Mouse (Mus musculus) embryo, embryonic 10 days (tissue): Measurements from ENCODE around the gene Gfer.
"Not testable (repeated sequence)": the region's sequence is repeated elsewhere in the genome, so short reads cannot be mapped to it uniquely, and the experiment has no call there.

ENCODE experiments used
- DNase-seq: peaks from one replicate; pipeline ENCODE4 v3.0.0-alpha.2; 2015; ENCODE audit warnings: low spot score

The Gfer gene

DNA sequence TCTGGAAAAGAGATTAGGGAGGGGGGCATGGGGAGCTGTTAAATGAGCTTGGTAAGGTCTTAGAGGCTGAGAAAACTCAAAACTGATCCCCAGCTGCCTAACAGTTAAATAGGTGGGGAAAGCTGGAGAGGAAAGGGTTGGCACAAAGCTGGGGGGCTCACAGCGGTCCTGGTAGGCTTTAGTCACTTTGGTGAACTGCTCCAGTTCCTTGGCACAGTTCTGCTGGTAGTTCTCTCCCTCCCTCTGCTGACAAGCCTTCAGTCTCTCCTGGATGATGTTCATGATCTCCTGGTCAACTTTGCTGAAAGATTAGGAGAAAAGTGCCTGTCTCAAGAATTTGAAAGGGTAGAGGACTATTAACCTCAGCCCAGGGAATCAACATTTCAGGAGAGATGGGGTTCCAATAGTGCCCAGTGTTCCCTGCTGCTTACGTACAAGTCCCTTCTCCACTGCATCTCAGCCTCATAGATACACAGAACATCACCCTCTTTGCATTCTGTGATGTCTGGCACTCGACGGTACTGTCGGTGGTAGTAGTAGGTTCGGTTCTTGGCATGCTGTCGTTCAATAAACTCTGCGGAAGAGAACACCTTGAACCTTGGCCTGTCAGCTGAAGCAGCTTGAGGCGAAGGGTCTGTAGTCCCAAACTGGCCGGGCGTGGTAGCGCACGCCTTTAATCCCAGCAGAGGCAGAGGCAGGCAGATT is 26.4 kb upstream of the Gfer start:
- peak; percentile 53 for DNase-seq

DNA sequence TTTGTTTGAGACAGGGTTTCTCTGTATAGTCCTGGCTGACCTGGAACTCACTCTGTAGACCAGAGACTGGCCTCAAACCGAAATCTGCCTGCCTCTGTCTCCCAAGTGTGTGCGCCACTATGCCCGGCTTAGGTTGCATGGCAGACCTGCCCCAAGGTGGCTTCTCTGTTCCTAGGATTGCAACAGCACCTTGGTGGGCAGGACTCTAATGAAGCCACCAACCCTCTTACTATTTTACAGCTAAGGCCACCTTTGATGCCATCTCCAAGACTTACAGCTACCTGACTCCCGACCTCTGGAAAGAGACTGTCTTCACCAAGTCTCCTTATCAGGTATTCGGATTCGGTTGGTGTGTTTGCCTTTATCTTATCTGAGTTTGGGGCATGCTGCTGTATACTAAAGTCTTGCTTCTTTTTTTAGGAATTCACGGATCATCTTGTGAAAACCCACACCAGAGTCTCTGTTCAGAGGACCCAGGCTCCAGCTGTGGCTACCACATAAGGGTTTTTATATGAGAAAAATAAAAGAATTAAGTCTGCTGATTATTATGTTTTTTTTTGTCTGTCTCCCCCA is 25.5 kb upstream of the Gfer start:
- DNase-seq: not testable (repeated sequence)

DNA sequence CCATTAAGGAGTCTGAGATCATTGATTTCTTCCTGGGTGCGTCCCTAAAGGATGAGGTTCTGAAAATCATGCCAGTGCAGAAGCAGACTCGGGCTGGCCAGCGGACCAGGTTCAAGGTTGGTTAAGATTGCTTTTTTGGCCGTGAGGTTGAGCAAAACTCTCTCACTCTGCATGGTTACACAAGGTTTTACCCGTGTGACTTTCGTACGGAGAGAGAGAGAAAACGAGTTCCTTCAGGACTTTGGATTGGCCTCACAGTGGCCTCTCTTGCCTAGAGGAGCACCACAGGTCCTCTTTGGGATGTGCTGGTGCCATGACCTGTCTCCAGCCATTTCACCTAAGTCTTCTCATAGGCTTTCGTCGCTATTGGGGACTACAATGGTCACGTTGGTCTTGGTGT is 24.7 kb upstream of the Gfer start:
- not testable (repeated sequence) for DNase-seq

DNA sequence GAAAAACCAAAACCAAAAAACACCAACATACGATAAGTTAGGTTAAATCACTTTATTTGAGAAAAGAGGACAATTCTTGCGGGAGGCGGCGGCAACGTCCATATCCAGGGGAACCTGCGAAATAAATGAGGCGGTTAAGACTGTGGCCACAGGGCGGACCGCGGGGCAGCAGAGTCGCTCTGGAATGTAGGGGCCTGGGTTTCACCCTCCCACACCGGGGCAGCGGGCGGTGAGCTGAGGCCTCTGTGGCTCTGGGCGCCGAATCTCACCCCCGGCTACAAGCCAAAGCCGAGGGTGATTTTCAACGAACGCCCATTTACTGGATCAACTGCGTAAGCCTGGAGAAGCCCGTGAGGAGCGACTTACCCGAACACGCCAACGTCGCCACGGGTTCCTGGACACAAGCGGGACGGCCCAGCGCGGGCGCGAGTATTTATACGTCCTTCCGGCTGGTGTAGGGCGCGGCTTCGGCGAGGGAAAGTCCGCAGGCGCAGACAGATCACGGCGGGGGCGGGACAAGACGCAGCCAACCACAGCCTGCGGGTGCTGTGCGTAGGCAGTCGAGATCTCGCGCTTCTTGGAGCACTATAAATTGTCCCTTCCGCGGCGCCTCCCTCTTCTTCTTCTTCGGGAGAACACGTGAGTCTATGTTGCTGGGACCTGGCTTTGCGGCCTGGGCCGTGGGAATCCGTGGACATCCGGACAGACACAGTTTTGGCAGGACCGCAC is 23.7 kb upstream of the Gfer start:
- DNase-seq: peak; percentile 97

DNA sequence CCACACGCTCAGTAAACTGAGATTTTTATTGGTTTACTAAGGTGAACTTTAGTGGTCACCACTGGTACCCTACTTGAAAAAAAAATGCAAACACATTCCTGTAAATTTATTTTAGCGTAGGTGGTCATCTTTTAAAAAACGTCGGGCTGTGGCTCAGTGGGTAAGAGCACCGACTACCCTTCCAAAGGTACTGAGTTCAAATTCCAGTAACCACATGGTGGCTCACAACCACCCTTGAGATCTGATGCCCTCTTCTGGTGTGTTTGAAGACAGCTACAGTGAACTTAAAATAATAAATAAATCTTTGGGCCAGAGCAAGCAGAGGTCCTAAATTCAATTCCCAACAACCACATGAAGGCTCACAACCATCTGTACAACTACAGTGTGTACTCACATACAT is 23.0 kb upstream of the Gfer start:
- not testable (repeated sequence) for DNase-seq

DNA sequence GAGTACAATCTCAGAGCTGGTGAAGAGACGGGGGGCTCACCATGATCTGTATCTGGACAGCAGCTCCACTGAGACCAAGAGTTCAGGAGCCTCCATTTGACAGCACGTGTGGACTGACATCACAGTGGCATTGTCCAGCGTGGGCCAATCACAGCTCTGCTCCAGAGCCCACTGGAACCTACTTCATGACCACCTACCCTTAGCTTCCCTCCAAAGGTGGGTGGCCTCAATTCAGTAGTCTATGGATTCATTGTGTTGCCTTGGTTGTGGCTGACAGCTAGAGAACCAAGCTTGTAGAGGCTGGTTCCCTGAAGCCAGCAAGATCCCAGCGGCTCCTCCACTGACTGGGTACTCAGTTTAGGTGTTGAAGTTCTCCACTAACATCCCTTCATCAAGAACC is 22.0 kb upstream of the Gfer start, which contains the start of the genes Rnf151 and Rps2:
Gene Rnf151 (minus strand): TSS at position 121 of the 400 bp plus-strand sequence.
Gene Rps2 (plus strand): TSS at position 174 of the 400 bp plus-strand sequence.
- no peak for DNase-seq

DNA sequence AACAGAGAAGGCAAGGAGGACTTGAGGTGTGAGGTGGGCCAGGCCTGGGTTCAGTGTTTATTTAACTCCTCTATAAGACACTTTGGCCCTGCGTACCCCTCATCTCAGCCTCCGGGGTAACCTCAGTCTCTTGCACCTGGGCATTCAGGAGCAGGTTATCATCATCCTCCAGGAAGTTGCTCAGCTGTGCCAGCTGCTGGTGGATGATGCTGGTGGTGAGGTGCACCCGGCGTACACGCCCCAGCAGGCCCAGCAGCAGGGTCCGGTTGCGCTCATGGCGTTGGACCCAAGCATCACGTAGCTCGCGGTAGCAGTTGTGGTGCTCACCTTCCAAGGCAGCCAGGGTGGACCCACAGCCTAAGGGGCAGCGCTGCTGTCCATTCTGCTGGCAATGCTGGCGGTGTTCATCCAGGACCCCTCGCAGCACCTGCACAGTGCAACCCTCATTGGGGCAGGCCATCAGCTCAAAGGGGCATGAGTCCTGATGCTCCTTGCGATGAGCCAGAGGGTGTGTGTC is 20.3 kb upstream of the Gfer start:
- no peak for DNase-seq

DNA sequence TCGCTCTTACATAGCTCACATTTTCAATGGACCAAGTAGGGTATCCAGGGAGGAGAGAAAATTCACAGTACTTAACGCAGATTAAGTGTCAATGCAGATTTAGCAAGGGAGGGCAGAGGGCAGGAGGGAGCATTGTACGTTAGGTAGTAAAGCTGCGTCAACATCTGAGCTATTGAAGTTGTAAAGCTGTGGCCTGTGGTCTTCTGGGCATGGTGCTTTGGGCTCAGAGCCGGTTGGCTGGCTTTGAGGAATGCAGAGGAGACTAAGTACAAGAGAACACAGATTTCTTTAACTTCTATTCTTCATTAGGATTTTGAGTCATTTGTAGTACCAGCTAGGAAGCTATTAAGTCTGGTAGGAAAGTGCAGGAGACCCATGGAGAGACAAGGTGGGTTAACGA is 19.6 kb upstream of the Gfer start:
- no peak for DNase-seq

DNA sequence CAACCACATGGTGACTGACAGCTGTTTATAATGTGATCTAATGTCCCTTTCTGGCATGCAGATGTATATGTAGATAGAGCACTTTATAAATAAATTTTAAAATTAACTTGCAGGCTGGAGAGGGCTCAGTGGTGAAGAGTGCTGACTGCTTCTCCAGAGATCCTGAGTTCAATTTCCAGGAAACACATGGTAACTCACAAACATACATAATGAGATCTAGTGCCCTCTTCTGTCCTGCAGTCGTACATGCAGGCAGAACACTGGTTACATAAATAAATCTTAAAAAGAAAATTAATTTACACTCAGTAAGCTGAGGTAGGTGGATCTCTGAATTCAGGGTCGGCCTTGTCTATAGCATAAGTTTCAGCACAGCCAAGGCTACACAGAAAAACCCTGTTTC is 12.7 kb upstream of the Gfer start:
- DNase-seq: peak; percentile 78

DNA sequence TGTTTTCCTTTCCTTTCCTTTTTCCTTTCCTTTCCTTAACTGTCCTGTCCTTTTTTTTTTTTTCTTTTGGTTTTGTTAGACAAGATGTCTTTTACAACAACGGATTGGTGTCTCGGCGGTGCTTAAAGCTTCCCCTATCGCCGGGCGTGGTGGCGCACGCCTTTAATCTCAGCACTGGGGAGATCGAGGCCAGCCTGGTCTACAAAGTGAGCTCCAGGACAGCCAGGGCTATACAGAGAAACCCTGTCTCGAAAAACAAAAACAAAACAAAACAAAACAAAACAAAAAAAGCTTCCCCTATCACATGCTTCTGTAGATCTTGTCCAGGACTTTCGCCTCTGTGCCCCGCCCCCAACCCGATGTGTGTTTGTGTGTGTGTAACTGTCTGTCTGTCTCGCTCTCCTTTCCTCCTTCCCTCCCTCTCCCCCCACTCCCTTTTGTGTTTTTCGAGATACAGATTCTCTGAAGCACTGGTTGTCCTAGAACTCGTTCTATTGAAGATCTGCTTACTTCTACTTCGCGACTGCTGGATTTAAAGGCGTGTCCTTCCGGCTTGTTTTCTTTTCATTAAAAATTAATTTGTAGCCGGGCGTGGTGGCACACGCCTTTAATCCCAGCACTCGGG is 12.0 kb upstream of the Gfer start:
- DNase-seq: no peak

DNA sequence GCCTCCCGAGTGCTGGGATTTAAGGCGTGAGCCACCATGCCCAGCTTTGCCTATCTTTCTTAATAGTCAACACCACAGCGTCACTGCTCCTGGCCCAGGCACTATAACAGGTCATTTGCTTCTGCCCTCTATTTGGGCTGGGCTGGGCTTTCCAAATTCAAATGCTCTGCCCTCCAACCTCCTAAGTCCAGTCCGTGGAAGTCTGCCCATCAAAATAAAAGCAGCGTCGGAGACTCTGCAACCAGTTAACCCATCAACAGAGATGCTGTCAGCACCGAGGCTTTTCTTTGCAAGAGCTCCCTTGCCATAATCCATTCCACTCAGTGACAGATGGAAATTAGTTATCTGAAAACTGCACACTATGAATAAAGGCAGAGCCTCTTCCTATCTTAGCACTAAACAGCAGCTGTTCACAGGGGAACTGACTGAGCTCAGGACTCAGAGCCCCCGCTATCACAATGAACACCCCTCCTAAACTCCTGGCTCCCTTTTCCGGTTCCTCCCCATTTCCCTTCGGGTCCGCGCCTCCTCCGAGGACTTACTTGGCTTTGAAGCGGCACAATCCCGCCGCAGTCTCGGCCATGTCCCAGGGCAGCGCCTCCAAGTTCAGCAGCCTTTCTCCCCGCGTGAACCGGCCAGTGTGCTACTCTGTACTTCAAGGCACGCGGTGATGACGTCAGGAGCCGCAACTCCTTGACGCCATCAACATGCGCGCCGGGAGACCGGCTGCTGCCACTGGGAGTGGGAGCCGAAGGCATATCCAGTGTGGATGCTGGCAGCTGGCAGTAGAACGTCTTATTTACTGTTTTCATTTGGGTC is 11.2 kb upstream of the Gfer start, which contains the start of gene Tbl3:
Gene Tbl3 (minus strand): TSS at position 679 of the 819 bp plus-strand sequence.
- peak; percentile 99 for DNase-seq

DNA sequence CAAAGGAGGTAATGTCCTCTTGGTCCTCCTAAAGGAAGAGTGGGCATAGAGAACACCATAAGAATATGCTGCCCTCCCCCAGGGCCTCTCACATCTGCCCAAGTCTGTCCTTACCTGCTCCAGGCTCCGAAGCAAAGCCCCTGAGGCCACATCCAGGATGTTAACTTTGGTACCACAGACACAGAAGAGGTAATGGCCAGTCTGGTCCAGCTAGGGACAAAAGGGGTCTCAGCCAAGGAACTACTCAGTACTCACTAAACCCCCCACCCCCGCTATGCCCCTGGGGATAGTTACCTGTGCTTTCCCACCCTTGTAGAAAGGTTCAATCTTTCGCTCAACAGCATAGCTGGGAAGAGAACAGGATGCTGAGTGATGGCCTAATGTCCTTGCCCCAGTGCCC is 9.9 kb upstream of the Gfer start:
- DNase-seq: no peak

DNA sequence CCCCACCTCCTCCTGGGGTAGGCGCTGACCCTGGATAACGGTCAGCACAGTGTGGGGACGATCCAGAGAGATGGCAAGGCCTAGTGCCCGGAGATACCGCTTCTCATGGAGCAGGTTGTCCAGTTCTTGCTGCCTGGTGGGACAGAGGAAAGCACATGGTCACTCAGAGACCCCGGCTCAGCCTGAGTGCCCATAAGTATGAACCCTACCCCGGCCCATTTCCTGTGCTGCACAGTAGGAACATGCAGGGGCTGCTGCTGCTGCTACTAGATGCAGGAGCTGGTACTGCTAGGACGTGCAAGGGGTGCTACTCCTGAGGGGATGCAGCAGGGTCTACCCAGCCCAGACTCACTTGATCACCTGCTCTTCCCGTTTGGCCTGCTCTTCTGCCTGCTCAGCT is 5.3 kb upstream of the Gfer start:
- DNase-seq: no peak

DNA sequence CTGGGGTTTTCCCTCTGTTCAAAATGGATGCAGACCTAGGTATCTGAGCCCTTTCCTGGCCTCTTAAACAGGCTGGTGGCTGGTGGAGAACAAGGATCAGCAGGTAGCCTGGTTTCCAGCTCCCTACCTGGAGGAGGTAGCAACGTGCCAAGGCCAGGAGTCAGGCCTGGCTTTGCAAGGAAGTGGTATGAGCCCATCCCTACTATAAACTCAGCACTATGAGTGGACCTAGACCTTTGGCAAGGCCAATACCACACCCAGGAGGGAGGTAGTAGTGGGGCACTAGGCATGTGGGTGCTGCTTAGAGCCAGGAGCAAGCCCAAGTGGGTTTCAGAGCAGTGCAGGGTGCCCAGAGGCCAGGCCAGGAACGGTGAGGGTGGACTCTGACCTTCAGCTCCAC is 3.5 kb upstream of the Gfer start:
- no peak for DNase-seq

DNA sequence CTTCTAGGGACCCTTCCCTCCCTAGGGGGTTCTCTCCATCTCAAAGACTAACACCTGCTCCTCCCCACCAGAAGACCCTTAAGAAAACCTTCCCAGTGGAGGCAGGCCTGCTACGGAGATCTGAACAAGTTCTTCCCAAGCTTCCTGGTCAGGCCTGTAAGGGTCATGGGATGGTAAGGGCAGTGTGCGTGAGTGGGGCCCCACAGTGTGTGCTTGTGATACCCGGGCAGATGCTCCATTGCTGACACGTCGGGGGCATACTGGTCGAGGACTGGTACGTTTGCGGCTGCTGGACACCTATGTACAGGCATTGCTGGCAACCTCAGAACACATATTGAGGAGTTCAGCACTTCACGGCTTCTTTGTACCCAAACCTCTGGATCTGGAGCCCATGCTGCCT is 2.8 kb upstream of the Gfer start:
- no peak for DNase-seq

DNA sequence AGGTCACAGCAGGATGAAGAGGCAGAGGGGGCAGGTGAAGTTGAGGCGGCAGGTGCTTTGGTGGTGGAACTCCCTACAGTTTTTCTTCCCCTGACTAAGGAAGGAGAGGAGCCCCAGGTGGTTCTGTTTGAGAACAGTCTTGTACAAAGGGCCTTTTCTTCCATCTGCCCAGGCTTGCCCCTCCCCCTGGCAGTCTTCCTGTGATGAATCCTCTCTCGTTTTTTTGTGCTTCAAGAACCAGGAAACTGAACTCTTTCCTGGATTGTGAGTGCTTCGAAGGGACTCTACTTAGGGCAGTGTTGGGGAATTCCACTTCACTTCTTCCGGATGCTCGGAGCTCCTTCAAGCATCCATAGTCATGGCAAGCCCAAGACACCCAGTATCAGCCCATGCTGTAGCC is 2.0 kb upstream of the Gfer start:
- DNase-seq: no peak

DNA sequence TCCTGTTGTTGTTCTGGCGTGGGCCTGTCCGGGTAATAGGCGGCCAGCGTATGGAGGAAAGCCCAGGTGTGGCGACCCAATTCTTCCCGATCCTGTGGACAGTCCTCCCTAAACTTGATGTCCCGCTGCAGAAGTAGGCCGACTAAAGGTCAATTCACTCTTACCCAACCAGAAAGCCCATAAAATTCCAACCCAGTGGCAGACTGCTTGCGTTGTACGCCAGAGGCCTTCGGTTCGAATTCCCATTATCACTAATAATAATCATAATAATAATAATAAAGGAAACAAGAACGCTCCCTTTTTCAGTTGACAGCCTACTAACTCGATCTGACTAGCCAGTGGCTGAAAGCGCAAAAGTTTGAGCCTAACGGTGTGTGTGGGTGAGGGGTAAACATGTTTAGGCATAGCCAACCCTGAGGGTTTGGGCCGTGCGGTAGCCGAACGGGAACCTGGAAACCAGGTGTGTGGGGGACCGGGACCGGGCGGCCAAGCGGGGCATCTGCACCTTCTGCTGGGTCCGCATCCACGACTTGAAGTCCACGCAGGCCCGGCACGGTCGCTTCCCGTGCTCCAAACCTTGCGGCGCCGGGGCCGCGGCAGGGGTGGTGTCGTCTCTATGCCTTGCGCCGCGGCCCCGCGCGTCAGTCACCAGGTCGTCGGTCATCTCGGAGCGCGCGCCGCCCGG is 488 bp downstream of the Gfer start:
- peak; percentile 25 for DNase-seq

DNA sequence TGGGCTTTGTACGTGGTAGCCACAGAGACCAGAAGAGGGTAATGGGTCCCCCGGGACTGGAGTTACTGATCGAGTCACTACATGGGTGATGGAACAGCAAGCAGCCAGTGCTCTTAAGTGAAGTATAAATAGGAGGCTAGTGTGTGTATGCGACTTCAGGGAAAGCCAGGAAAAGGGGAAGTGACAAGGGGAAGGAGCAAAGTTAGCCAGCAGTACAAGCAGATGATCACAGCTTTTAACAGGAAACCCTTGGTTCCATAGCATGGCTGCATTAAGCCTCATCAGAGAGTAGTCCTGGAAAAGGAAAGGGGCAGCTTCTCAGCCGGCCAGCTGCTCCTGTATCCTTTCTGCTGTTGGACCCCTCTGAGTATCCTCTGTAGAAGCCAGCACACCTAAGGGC is 3.6 kb downstream of the Gfer start:
- no peak for DNase-seq

DNA sequence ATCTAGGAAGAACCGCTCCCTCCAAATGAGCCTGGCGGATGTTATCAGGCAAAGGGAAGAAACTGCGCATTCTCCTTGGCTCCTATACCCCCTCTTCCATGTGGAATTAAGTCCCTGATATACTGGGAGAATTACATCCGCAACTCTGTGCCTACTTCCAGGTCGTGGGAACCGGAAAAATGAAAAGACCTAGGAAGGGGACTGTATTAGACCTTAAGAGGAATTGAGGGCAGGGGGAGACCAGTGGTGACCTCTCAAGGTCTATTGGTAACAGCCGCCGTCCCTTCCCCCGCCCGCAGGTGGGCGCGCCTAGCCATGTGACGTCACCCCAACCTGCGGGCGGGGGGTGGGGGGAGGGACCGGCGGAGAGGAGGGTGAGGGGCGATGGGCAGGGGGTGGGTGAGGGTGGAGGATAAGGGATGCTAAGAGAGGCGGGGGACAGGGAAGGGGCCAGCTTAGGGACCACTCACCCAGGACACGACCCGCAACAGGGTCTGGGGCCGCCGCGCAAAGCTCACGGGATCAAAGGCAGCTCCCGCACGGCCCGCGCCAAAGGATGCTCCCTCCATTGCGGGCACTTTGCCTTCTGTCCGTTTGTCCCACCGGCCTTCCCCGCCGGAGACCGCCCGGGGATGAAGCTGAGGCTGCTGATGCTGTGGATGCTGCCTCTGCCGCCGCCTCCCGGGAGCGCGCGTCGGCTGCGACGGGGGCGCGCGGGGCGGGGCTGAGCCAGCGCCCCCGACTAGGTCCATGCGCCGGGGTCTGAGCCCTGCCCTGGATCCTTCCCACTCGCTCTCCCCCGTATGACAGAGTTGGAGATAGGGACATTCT is 6.5 kb downstream of the Gfer start, which contains the start of gene Syngr3:
Gene Syngr3 (minus strand): TSS at position 705 of the 831 bp plus-strand sequence.
- DNase-seq: no peak

DNA sequence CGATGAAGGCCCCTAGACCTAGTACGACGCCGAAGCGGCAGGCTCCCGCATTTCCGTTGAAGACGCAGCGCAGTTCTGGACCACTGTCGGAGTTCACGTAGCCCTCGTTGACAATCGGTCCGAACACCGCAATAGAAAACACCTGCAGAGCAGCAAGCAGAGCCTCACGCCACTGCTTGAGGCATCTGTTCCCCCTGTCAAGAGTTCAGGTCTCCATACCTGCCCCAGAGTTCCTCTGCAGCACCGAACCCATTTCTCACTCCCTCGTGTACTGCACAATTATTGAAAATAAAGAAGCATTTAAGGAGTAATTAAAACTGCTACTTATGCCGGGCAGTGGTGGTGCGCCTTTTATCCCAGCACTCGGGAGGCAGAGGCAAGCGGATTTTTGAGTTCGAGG is 8.4 kb downstream of the Gfer start:
- no peak for DNase-seq
